Mouse (Mus musculus): ENCODE results near the gene Asb14.

DNA sequence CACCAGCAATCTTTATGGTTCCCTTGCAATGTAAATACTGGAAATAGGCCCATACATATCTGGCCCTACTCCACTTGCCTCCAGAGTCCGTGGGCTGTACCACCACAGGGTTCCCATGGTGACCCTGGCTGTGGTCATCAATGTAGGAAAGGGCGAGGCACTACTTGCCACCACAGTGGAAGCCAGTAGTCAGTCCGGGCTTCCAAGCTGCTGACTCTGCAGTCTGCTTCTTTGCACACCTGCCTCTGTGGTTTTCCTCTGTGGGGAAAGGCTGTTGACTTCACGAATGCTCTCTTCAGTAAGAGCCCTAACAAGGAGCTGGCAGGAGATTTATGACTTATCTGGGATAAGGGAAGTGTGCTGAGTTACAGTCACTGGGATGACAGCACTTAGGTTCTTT is 15.6 kb upstream of the Asb14 start:
- no peak for TF ChIP-seq CTCF (conservative IDR thresholded peaks at IDR 0.05; ENCODE audit: low read length)
- no peak for TF ChIP-seq POU5F1 (IDR thresholded peaks at IDR 0.05; ENCODE audit: borderline replicate concordance, low read length)

All from E14TG2a.4 (cell line).